Mouse (Mus musculus): ENCODE measurements at regions not wholly inside any gene's neighbourhood (a gene's known extent, or its start where the extent isn't known, plus 50 kb on each side); places are given as distances from the start of the nearest gene placed in this dataset.

DNA sequence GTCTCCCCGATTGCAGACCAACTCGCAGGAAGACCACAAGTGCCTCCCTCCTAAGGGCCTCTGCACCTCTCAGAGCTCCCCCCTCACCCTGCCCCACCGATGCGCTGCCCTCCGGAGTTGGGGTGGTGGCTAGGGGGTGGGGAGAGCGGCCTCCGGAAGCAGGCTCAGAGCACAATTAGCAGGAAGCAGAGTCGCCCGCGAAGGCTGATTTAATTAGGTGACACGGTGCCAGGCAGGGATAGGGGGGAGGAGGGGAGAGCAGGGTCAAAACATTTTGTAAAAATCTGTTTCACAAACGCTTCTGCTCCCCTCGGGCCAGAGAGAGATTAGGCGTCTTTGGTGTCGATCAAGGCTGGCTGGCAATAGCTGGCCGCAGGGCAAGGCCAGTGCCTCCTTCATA is 63.0 kb upstream of the Pax2 start:
- TF ChIP-seq CTCF (IDR thresholded peaks at IDR 0.05; ENCODE audit: low read depth), result no peak
- no peak for TF ChIP-seq EP300 (IDR thresholded peaks at IDR 0.05; ENCODE audit: low read depth)

All from liver, embryonic 14.5 days (tissue).